Mouse (Mus musculus): Measurements from ENCODE around the gene Smyd3.

GRCm38 (mm10) chr1:179563211-179563610, 45.4 kb upstream of the Smyd3 start:
- TF ChIP-seq POLR2A (IDR thresholded peaks at IDR 0.05; ENCODE audit: extremely low read depth, insufficient read depth, low read length) (no peak), CTCF (IDR thresholded peaks at IDR 0.05; ENCODE audit: extremely low read depth, insufficient read depth, low read length) (no peak)
